Mouse (Mus musculus) myocyte (in vitro differentiated cells): ENCODE data around the gene Cbs.

Source experiments
- CEBPB ChIP-seq: IDR thresholded peaks from 2 replicates; pipeline ENCODE4 v1.6.1; 2011; ENCODE audit warnings: mild to moderate bottlenecking, moderate library complexity; ENCODE audit not compliant: poor library complexity, insufficient read depth, severe bottlenecking
- E2F4 ChIP-seq: IDR thresholded peaks from one replicate; pipeline ENCODE4 v1.6.1; 2011; ENCODE audit warnings: mild to moderate bottlenecking, control low read depth, moderate library complexity; ENCODE audit not compliant: insufficient read depth
- MAX ChIP-seq: IDR thresholded peaks from one replicate; pipeline ENCODE4 v1.6.1; 2011; ENCODE audit warnings: low read depth, mild to moderate bottlenecking, control low read depth
- MYOD1 ChIP-seq, 3 experiments: IDR thresholded peaks; one replicate each; pipeline ENCODE4 v1.6.1; 2011; ENCODE audit warnings: control low read depth in 2 of 3, low read depth in 2 of 3, mild to moderate bottlenecking in 2 of 3, moderate library complexity in 1 of 3; ENCODE audit not compliant: insufficient read length in 2 of 3, control insufficient read depth in 1 of 3
- MYOG ChIP-seq, 3 experiments: IDR thresholded peaks; one replicate each; pipeline ENCODE4 v1.6.1; 2011; ENCODE audit warnings: control low read depth in 2 of 3, low read depth in 2 of 3, mild to moderate bottlenecking in 2 of 3; ENCODE audit not compliant: insufficient read length in 2 of 3, control insufficient read depth in 1 of 3, insufficient read depth in 1 of 3
- POLR2A ChIP-seq: IDR thresholded peaks from one replicate; pipeline ENCODE4 v1.6.1; 2011; ENCODE audit warnings: low read depth, mild to moderate bottlenecking, control low read depth, moderate library complexity; ENCODE audit not compliant: insufficient read length
- POLR2AphosphoS2 ChIP-seq: IDR thresholded peaks from one replicate; pipeline ENCODE4 v1.6.1; 2011; ENCODE audit warnings: low read depth, control low read depth; ENCODE audit not compliant: insufficient read length
- TCF12 ChIP-seq: IDR thresholded peaks from one replicate; pipeline ENCODE4 v1.6.1; 2011; ENCODE audit warnings: mild to moderate bottlenecking, control low read depth; ENCODE audit not compliant: poor library complexity, insufficient read depth, severe bottlenecking
- USF1 ChIP-seq: IDR thresholded peaks from one replicate; pipeline ENCODE4 v1.6.1; 2011; ENCODE audit warnings: low read depth, mild to moderate bottlenecking, control low read depth, moderate library complexity

GRCm38 (mm10) chr17:31576394-31577175 is 60.5 kb downstream of the Cbs start:
- TF ChIP-seq MYOD1 (IDR thresholded peaks at IDR 0.05; ENCODE audit: control insufficient read depth in 1 of 3, insufficient read length in 2 of 3, low read depth in 2 of 3) (no peak), POLR2A (no peak), TCF12 (no peak), POLR2AphosphoS2 (no peak), MAX (no peak), MYOG (IDR thresholded peaks at IDR 0.05; ENCODE audit: control insufficient read depth in 1 of 3, insufficient read depth in 1 of 3, insufficient read length in 2 of 3, low read depth in 2 of 3) (no peak), CEBPB (no peak), E2F4 (no peak), USF1 (no peak)
